Mouse (Mus musculus): ENCODE measurements around the gene Ntrk3.

DNA sequence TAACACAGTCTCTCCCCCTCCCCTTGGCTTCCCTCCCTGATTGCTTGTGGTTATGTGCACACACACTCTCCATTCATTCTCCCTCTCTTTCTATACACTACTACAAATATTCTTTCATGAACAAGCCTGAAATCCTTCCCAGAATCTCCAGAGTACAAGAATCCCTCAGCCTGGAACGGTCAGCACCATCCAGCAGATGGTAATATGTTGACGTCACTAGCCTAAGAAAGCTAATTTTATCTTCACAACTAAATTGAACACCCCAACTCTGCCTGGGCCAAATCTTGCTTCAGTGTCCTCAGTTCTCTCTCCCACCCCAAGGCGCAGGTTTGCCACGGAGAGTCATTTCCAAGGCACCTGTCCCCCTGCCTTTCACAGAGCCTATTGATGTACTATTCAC, 239.5 kb downstream of the Ntrk3 start:
- TF ChIP-seq POLR2A (IDR thresholded peaks at IDR 0.05; ENCODE audit: borderline replicate concordance, insufficient read depth, low read length) (no peak), CTCF (IDR thresholded peaks at IDR 0.05; ENCODE audit: borderline replicate concordance, insufficient read depth, low read depth, low read length) (no peak)

Measured in cerebellum, adult 2 months (tissue).